Mouse (Mus musculus): Measurements from ENCODE around the gene Pitpnm2.

GRCm38 (mm10) chr5:124233874-124234661 lies 15.5 kb downstream of the Pitpnm2 start:
- TF ChIP-seq CTCF (conservative IDR thresholded peaks at IDR 0.05; ENCODE audit: low read length) (no peak), NANOG (IDR thresholded peaks at IDR 0.05; ENCODE audit: borderline replicate concordance, low read length) (no peak)
